Mouse (Mus musculus): ENCODE data around the gene Irak1bp1. TPM values are rescaled to one million over a fixed set of nuclear protein-coding genes. Genes with fewer than 3 reads are reported as not detected.

Gene Irak1bp1
- polyA plus RNA-seq, 1 experiment: 17.4 TPM

DNA sequence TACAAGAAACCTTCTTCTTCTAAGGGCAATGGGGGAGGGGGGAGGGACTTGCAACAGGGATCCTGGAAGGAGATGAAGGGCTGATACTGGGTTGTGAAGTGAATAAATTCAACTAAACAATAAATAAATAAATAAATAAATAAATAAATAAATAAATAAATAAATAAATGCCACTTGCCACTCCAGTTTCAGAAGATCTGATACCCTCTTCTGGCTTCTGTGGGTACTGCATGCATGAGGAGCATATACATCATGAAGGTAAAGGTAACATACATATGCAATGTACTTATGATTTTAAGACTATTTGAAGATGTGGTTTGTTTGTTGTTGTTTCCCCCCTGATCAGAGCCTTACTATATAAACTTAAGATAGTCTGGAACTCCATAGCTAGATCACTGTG is 54.8 kb downstream of the Irak1bp1 start:
- Histone ChIP-seq H3K27me3 (ENCODE audit: control insufficient read depth, insufficient read depth, low read length) (no peaks in the 10 kb centered on the region), H3K4me3 (replicated peaks; ENCODE audit: insufficient read depth, low read depth, low read length) (no peak overlapping the region), H3K27ac (ENCODE audit: insufficient read depth, low read length) (no peak overlapping the region), H3K4me1 (ENCODE audit: control insufficient read depth, insufficient read depth, low read length) (no peaks in the 10 kb centered on the region)
- no peak for DNase-seq
- TF ChIP-seq POLR2A (IDR thresholded peaks at IDR 0.05; ENCODE audit: borderline replicate concordance, insufficient read depth, low read length) (no peak), CTCF (IDR thresholded peaks at IDR 0.05; ENCODE audit: borderline replicate concordance, insufficient read depth, low read depth, low read length) (no peak)

DNA sequence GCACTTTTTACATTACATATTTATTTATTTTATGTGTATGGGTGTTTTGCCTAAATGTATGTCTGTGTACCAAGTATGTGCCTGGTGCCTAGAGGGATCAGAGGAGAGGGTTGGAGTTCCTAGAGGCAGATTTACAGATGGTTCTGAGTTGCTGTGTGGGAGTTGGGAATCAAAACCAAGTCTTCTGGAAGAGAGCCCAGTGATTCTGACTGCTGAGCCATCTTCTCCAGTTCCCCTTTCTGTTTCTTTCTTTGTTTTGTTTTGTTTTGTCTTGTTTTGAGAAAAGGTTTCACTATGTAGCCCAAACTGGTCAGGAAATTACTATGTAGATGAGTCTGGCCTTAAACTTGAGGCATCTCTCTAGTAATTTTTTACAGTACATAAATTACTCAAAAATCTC is 59.3 kb downstream of the Irak1bp1 start:
- H3K4me1 ChIP-seq (ENCODE audit: control insufficient read depth, insufficient read depth, low read length): no peaks in the 10 kb centered on the region
- no peaks in the 10 kb centered on the region for H3K27me3 ChIP-seq (ENCODE audit: control insufficient read depth, insufficient read depth, low read length)
- no peak for TF ChIP-seq POLR2A (IDR thresholded peaks at IDR 0.05; ENCODE audit: borderline replicate concordance, insufficient read depth, low read length)
- peak in 1 of 2 experiments; percentile 20 for DNase-seq
- no peak overlapping the region for H3K27ac ChIP-seq (ENCODE audit: insufficient read depth, low read length)
- H3K4me3 ChIP-seq (replicated peaks; ENCODE audit: insufficient read depth, low read depth, low read length): no peak overlapping the region

Other genes with a start within 250 kb of the Irak1bp1 start
- 18.3 and 20.4 TPM in 2 replicates for gene Phip, start 146.0 kb downstream of the Irak1bp1 start, polyA plus RNA-seq (2012; rRNA removed)

Measured in cerebellum, adult 2 months (tissue).